Comparison of ENCODE assay signal across 9 mouse cellular contexts in genomic region chr11:85823181-85823580, GRCm38 (mm10). TPM values are rescaled to one million over a fixed set of nuclear protein-coding genes. Genes with fewer than 3 reads are reported as not detected.
DNase-seq lines count a peak whose midpoint lies in the region; ATAC-seq and TF ChIP-seq lines count a peak whose summit lies in the region.
"Had no signal": no experiment of that assay in that cellular context is flagged by ENCODE, and none has a peak within 500 bp of the region (broad histone marks: within the 10 kb centered on the region; RNA-seq: fewer than 3 reads in every experiment).

No protein-coding gene starts in this region.

- H3K4me3 ChIP-seq in hindbrain, postnatal 0 days (ENCODE audit: low read length) = no peak overlapping the region
- H3K4me3 ChIP-seq in hindbrain, embryonic 16.5 days (ENCODE audit: low read length) = no peak overlapping the region
- no peak overlapping the region for H3K4me3 ChIP-seq in heart, embryonic 15.5 days
- H3K4me3 ChIP-seq: embryonic facial prominence, embryonic 13.5 days had no signal

- peak; percentile 71 for DNase-seq in hindbrain, postnatal 0 days (ENCODE audit: low spot score)
- DNase-seq in R1 (ENCODE audit: low read depth, low spot score) (peak; percentile 68), liver (peak; percentile 92)
- DNase-seq in cerebellum, postnatal 36 days = peak; percentile 51 to 62
- DNase-seq in natural killer cell, adult 2 months (ENCODE audit: low spot score in 2 of 2) = peak; percentile 32 to 47
- DNase-seq in thymus, postnatal 10 days (ENCODE audit: low spot score in 2 of 2) = peak; percentile 52 to 85

- no peak overlapping the region for H3K4me2 ChIP-seq in hindbrain, postnatal 0 days (ENCODE audit: low read depth, low read length)
- no peak overlapping the region for H3K4me2 ChIP-seq in hindbrain, embryonic 16.5 days (ENCODE audit: low read length)
- no peak overlapping the region for H3K4me2 ChIP-seq in heart, embryonic 15.5 days
- H3K4me2 ChIP-seq: embryonic facial prominence, embryonic 13.5 days had no signal

- no peaks in the 10 kb centered on the region for H3K4me1 ChIP-seq in hindbrain, postnatal 0 days (ENCODE audit: insufficient read depth, low read length)
- H3K4me1 ChIP-seq in hindbrain, embryonic 16.5 days (ENCODE audit: control insufficient read depth, insufficient read depth, low read depth, low read length) = no peaks in the 10 kb centered on the region
- peaks cover 26% of the 10 kb centered on the region for H3K4me1 ChIP-seq in heart, embryonic 15.5 days (replicated peaks)

- no peak overlapping the region for H3K9ac ChIP-seq in hindbrain, postnatal 0 days (replicated peaks; ENCODE audit: low read length)
- H3K9ac ChIP-seq in hindbrain, embryonic 16.5 days (ENCODE audit: low read depth, low read length) = no peak overlapping the region
- no peak overlapping the region for H3K9ac ChIP-seq in heart, embryonic 15.5 days
- H3K9ac ChIP-seq: embryonic facial prominence, embryonic 13.5 days had no signal

- H3K27me3 ChIP-seq in hindbrain, postnatal 0 days (ENCODE audit: insufficient read depth, low read length) = peaks cover 19% of the 10 kb centered on the region
- peaks cover 38% of the 10 kb centered on the region for H3K27me3 ChIP-seq in hindbrain, embryonic 16.5 days (replicated peaks; ENCODE audit: control insufficient read depth, insufficient read depth, low read length)
- peaks cover 66% of the 10 kb centered on the region for H3K27me3 ChIP-seq in heart, embryonic 15.5 days

- 0 out of 2 replicates have a peak, but pooled peaks have one; percentile 40 for ATAC-seq in hindbrain, postnatal 0 days
- no peak for ATAC-seq in hindbrain, embryonic 16.5 days
- ATAC-seq in heart, embryonic 15.5 days (replicated peaks; ENCODE audit: insufficient number of reproducible peaks, insufficient read depth, low FRiP score, low read depth) = peak; percentile 32; the same call in 1 of the 2 replicates

- H3K9me3 ChIP-seq in hindbrain, postnatal 0 days (ENCODE audit: low read length) = no peaks in the 10 kb centered on the region
- H3K9me3 ChIP-seq in hindbrain, embryonic 16.5 days (ENCODE audit: control insufficient read depth, low read length) = no peaks in the 10 kb centered on the region
- no peaks in the 10 kb centered on the region for H3K9me3 ChIP-seq in heart, embryonic 15.5 days (replicated peaks)
- H3K9me3 ChIP-seq: embryonic facial prominence, embryonic 13.5 days had no signal

- WGBS in hindbrain, postnatal 0 days = 17% methylated on average over 6 of the region's 6 CpGs
- 13% methylated on average over 6 of the region's 6 CpGs for WGBS in hindbrain, embryonic 16.5 days
- WGBS in heart, embryonic 15.5 days = 13% methylated on average over 6 of the region's 6 CpGs

- peak; percentile 90 for TF ChIP-seq CTCF in hindbrain, postnatal 0 days (IDR thresholded peaks at IDR 0.05; ENCODE audit: low read depth)

- no peaks in the 10 kb centered on the region for H3K36me3 ChIP-seq in hindbrain, postnatal 0 days (ENCODE audit: insufficient read depth, low read length)
- no peaks in the 10 kb centered on the region for H3K36me3 ChIP-seq in hindbrain, embryonic 16.5 days (ENCODE audit: control insufficient read depth, insufficient read depth, low read length)
- no peaks in the 10 kb centered on the region for H3K36me3 ChIP-seq in heart, embryonic 15.5 days
- H3K36me3 ChIP-seq: embryonic facial prominence, embryonic 13.5 days had no signal

- H3K27ac ChIP-seq in hindbrain, postnatal 0 days = no peak overlapping the region
- no peak overlapping the region for H3K27ac ChIP-seq in hindbrain, embryonic 16.5 days (ENCODE audit: low read depth, low read length)
- no peak overlapping the region for H3K27ac ChIP-seq in heart, embryonic 15.5 days
- H3K27ac ChIP-seq: embryonic facial prominence, embryonic 13.5 days had no signal

RNA-seq across cellular contexts. Expression of gene Tbx2, which starts 9.2 kb away (rescaled TPM):
- 3.6 and 7.9 TPM in 2 replicates for total RNA-seq in hindbrain, postnatal 0 days (2014; rRNA removed)
- polyA plus RNA-seq in hindbrain, postnatal 0 days (2015; fragmentation: Nextera tagmentation; extraction: Ambion mirVana) = 0.70 and 0.86 TPM in 2 replicates
- polyA plus RNA-seq in hindbrain, embryonic 16.5 days (2015; fragmentation: Nextera tagmentation; extraction: Ambion mirVana) = 0.64 and 1.0 TPM in 2 replicates
- polyA plus RNA-seq in heart, embryonic 15.5 days (2015; fragmentation: Nextera tagmentation; extraction: Ambion mirVana) = 2.6 and 5.3 TPM in 2 replicates

RNA-seq across cellular contexts. Expression of gene Gm11444, which starts 27.0 kb away (rescaled TPM):
- not detected in 2 replicates for total RNA-seq in hindbrain, postnatal 0 days (2014; rRNA removed)
- not detected in 2 replicates for polyA plus RNA-seq in hindbrain, postnatal 0 days (2015; fragmentation: Nextera tagmentation; extraction: Ambion mirVana)
- polyA plus RNA-seq in hindbrain, embryonic 16.5 days (2015; fragmentation: Nextera tagmentation; extraction: Ambion mirVana) = not detected in 2 replicates
- polyA plus RNA-seq in heart, embryonic 15.5 days (2015; fragmentation: Nextera tagmentation; extraction: Ambion mirVana) = not detected in 2 replicates
- polyA plus RNA-seq: embryonic facial prominence, embryonic 13.5 days had no signal

Comparison
In these comparisons a context has a peak if more than half of its experiments do, and no peak if none do; other contexts are left out.
1. DNase-seq: peak in every context shown above with its lines; median percentile 92 in liver; 71 in hindbrain, postnatal 0 days; 68 in thymus, postnatal 10 days; 68 in R1; 56 in cerebellum, postnatal 36 days; 40 in natural killer cell, adult 2 months.